Mouse (Mus musculus): ENCODE results near the gene Mga. TPM values are rescaled to one million over a fixed set of nuclear protein-coding genes. Genes with fewer than 3 reads are reported as not detected.

Mga gene
- total and polyA plus RNA-seq, 3 experiments = 45.7 to 224 (median 60.9) TPM

DNA sequence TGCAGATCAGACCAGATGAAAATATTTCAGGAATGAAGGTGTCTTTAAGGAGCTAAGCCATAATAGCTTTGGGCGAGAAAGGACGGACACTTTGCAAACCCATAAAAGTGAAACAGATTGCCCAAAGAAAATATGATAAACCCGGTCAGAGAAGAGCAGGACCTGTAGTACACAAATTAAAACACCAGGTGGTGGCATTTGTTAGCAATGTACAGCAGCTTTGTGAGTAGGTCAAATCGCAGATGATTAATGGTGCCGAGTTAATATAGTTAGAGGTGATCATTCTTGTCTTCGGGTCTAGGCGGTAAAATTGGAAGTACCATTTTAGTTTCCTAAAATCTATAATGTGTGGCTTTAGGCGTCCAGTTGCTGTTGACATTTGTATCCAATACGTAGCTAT is 73.5 kb downstream of the Mga start:
- Histone ChIP-seq H3K27ac (ENCODE audit: control insufficient read depth, low read depth, low read length) (no peak overlapping the region), H3K9me3 (replicated peaks; ENCODE audit: insufficient read depth, low read length) (no peaks in the 10 kb centered on the region), H3K36me3 (ENCODE audit: control insufficient read depth in 1 of 2, insufficient read depth in 2 of 2, low read length in 2 of 2) (peaks cover 2 to 9% of the 10 kb centered on the region in 2 experiments; a peak in 2 of 4 replicates), H3K27me3 (ENCODE audit: control insufficient read depth in 1 of 2, insufficient read depth in 2 of 2, low read length in 2 of 2) (no peaks in the 10 kb centered on the region), H3K4me1 (ENCODE audit: control insufficient read depth in 1 of 2, insufficient read depth in 2 of 2, low read length in 2 of 2) (peaks cover 0 to 12% of the 10 kb centered on the region in 2 experiments; a peak in 1 of 4 replicates), H3K4me3 (ENCODE audit: control insufficient read depth in 1 of 2, insufficient read depth in 1 of 2, low read depth in 2 of 2, low read length in 2 of 2) (peak overlapping the region; percentile 29; a peak in 2 of 4 replicates), H3K79me2 (ENCODE audit: control insufficient read depth, insufficient read depth, low read length, poor library complexity) (peaks cover 2% of the 10 kb centered on the region; the same call in 1 of the 2 replicates), H3K9ac (ENCODE audit: control insufficient read depth, low read depth, low read length, poor library complexity, severe bottlenecking) (peak overlapping the region; percentile 48; the same call in 1 of the 2 replicates)
- TF ChIP-seq SIN3A (IDR thresholded peaks at IDR 0.05; ENCODE audit: low read length) (peak; percentile 80), NRF1 (IDR thresholded peaks at IDR 0.05; ENCODE audit: insufficient read depth, low read depth, low read length, poor library complexity, severe bottlenecking) (no peak), GATA1 (IDR thresholded peaks at IDR 0.05; ENCODE audit: low read depth, low read length) (no peak), CTCF (IDR thresholded peaks at IDR 0.05 in 2 of 3, conservative IDR thresholded peaks at IDR 0.05 in 1 of 3; ENCODE audit: control insufficient read depth in 1 of 3, insufficient read depth in 1 of 3, low read depth in 2 of 3, low read length in 3 of 3, poor library complexity in 1 of 3, severe bottlenecking in 1 of 3) (peak; percentile 21 to 94 (median 71); a peak in 4 of 6 replicates), TAL1 (IDR thresholded peaks at IDR 0.05; ENCODE audit: low read length) (no peak), ZC3H11A (IDR thresholded peaks at IDR 0.05; ENCODE audit: low read depth, low read length) (peak; percentile 91), ZMIZ1 (IDR thresholded peaks at IDR 0.05; ENCODE audit: low read depth, low read length) (peak; percentile 46; the same call in 1 of the 2 replicates), SMC3 (IDR thresholded peaks at IDR 0.05; ENCODE audit: low read depth, low read length) (peak; percentile 96), POLR2AphosphoS2 (IDR thresholded peaks at IDR 0.05; ENCODE audit: low read length) (peak; percentile 69), MYB (IDR thresholded peaks at IDR 0.05; ENCODE audit: low read depth, low read length) (no peak), USF2 (IDR thresholded peaks at IDR 0.05; ENCODE audit: borderline replicate concordance in 1 of 2, insufficient read depth in 1 of 2, low read depth in 1 of 2, low read length in 2 of 2) (no peak), BHLHE40 (IDR thresholded peaks at IDR 0.05; ENCODE audit: borderline replicate concordance, low read depth, low read length) (no peak), NELFE (IDR thresholded peaks at IDR 0.05; ENCODE audit: low read depth, low read length) (no peak), HCFC1 (IDR thresholded peaks at IDR 0.05; ENCODE audit: low read depth, low read length) (no peak), ZKSCAN1 (IDR thresholded peaks at IDR 0.05; ENCODE audit: low read depth, low read length) (no peak), MAFK (IDR thresholded peaks at IDR 0.05; ENCODE audit: borderline replicate concordance, low read depth, low read length) (no peak), CHD2 (IDR thresholded peaks at IDR 0.05; ENCODE audit: low read length) (no peak), KAT2A (conservative IDR thresholded peaks at IDR 0.05; ENCODE audit: low read depth, low read length) (no peak), JUND (IDR thresholded peaks at IDR 0.05; ENCODE audit: low read depth, low read length) (no peak), POLR2AphosphoS5 (IDR thresholded peaks at IDR 0.05; ENCODE audit: borderline replicate concordance, low read depth, low read length) (no peak), TBP (IDR thresholded peaks at IDR 0.05; ENCODE audit: low read depth, low read length) (no peak), MAX (IDR thresholded peaks at IDR 0.05; ENCODE audit: low read length) (no peak), TCF12 (IDR thresholded peaks at IDR 0.05; ENCODE audit: low read depth, low read length) (no peak), ETS1 (IDR thresholded peaks at IDR 0.05; ENCODE audit: low read depth, low read length) (no peak), MAZ (IDR thresholded peaks at IDR 0.05; ENCODE audit: low read depth, low read length) (no peak), CHD1 (IDR thresholded peaks at IDR 0.05; ENCODE audit: low read depth, low read length) (no peak), UBTF (IDR thresholded peaks at IDR 0.05; ENCODE audit: borderline replicate concordance, insufficient read depth, low read depth, low read length) (no peak), RCOR1 (IDR thresholded peaks at IDR 0.05; ENCODE audit: low read depth, low read length) (no peak), ZNF384 (IDR thresholded peaks at IDR 0.05; ENCODE audit: low read depth, low read length) (peak; percentile 24; the same call in 1 of the 2 replicates), RAD21 (IDR thresholded peaks at IDR 0.05; ENCODE audit: low read depth, low read length) (peak; percentile 98), POLR2A (IDR thresholded peaks at IDR 0.05; ENCODE audit: control insufficient read depth in 1 of 2, insufficient read depth in 1 of 2, low read depth in 1 of 2, low read length in 2 of 2, poor library complexity in 1 of 2) (no peak), MXI1 (IDR thresholded peaks at IDR 0.05; ENCODE audit: low read depth, low read length) (0 out of 2 replicates have a peak, but pooled peaks have one; percentile 32), E2F4 (IDR thresholded peaks at IDR 0.05; ENCODE audit: borderline replicate concordance, low read depth, low read length) (no peak), EP300 (IDR thresholded peaks at IDR 0.05; ENCODE audit: low read depth in 1 of 2, low read length in 2 of 2) (no peak)
- DNase-seq (ENCODE audit: low read depth, low spot score) = peak; percentile 85

Data from MEL (cell line).